Mouse (Mus musculus): ENCODE data around the gene Aig1. TPM values are rescaled to one million over a fixed set of nuclear protein-coding genes. Genes with fewer than 3 reads are reported as not detected.
A peak's percentile ranks its signal among the peaks of the same experiment; 100 is the strongest.

Aig1 gene
- total RNA-seq, 2 experiments from 2014 or later, result 55.5 to 60.1 TPM

- intact Hi-C loops (cut with DNase I), result no loop called here
- no peak for DNase-seq
Observed at GRCm38 (mm10) chr10:13789604-13790003, 79.2 kb downstream of the Aig1 start.

GRCm38 (mm10) chr10:13788057-13788456 lies 80.7 kb downstream of the Aig1 start:
- DNase-seq, result no peak
- intact Hi-C loops (cut with DNase I), result no loop called here

- no peak for DNase-seq
- intact Hi-C loops (cut with DNase I), result no loop called here
Observed at GRCm38 (mm10) chr10:13782774-13783173, 86.0 kb downstream of the Aig1 start.

- DNase-seq, result no peak
- intact Hi-C loops (cut with DNase I), result no loop called here
Observed at GRCm38 (mm10) chr10:13782235-13782757, 86.5 kb downstream of the Aig1 start.

- intact Hi-C loops (cut with DNase I), result no loop called here
- no peak for DNase-seq
Observed at GRCm38 (mm10) chr10:13776014-13776413, 92.8 kb downstream of the Aig1 start.

GRCm38 (mm10) chr10:13775411-13775810 lies 93.4 kb downstream of the Aig1 start:
- no peak for DNase-seq
- intact Hi-C loops (cut with DNase I), result no loop called here

- no peak for DNase-seq
- intact Hi-C loops (cut with DNase I), result no loop called here
Observed at GRCm38 (mm10) chr10:13774910-13775309, 93.9 kb downstream of the Aig1 start.

- intact Hi-C loops (cut with DNase I), result no loop called here
- no peak for DNase-seq
Observed at GRCm38 (mm10) chr10:13770720-13771119, 98.1 kb downstream of the Aig1 start.

- peak in 1 of 2 experiments; percentile 22 for DNase-seq
- intact Hi-C loops (cut with DNase I), result no loop called here
Observed at GRCm38 (mm10) chr10:13769789-13770188, 99.0 kb downstream of the Aig1 start.

- intact Hi-C loops (cut with DNase I), result no loop called here
- DNase-seq, result no peak
Observed at GRCm38 (mm10) chr10:13768866-13769265, 99.9 kb downstream of the Aig1 start.

- intact Hi-C loops (cut with DNase I), result no loop called here
- DNase-seq, result no peak
Observed at GRCm38 (mm10) chr10:13767076-13767475, 101.7 kb downstream of the Aig1 start.

GRCm38 (mm10) chr10:13763151-13763550 lies 105.6 kb downstream of the Aig1 start:
- intact Hi-C loops (cut with DNase I), result loop anchor here (5.0 kb wide), 1 partner anchor 46 kb away; no protein-coding TSS in a partner anchor
- no peak for DNase-seq

GRCm38 (mm10) chr10:13754712-13755111 lies 114.1 kb downstream of the Aig1 start:
- intact Hi-C loops (cut with DNase I), result no loop called here
- no peak for DNase-seq

GRCm38 (mm10) chr10:13753777-13754176 lies 115.0 kb downstream of the Aig1 start:
- no peak for DNase-seq
- intact Hi-C loops (cut with DNase I), result no loop called here

- intact Hi-C loops (cut with DNase I), result no loop called here
- DNase-seq, result peak; percentile 22 to 37
Observed at GRCm38 (mm10) chr10:13739494-13740140, 129.2 kb downstream of the Aig1 start.

- DNase-seq, result no peak
- intact Hi-C loops (cut with DNase I), result no loop called here
Observed at GRCm38 (mm10) chr10:13730039-13730748, 138.6 kb downstream of the Aig1 start.

GRCm38 (mm10) chr10:13727676-13728075 lies 141.1 kb downstream of the Aig1 start:
- intact Hi-C loops (cut with DNase I), result no loop called here
- DNase-seq, result no peak

GRCm38 (mm10) chr10:13726206-13726605 lies 142.6 kb downstream of the Aig1 start:
- no peak for DNase-seq
- intact Hi-C loops (cut with DNase I), result no loop called here

- no peak for DNase-seq
- intact Hi-C loops (cut with DNase I), result no loop called here
Observed at GRCm38 (mm10) chr10:13725276-13725675, 143.5 kb downstream of the Aig1 start.

- intact Hi-C loops (cut with DNase I), result loop anchor here (5.0 kb wide), 1 partner anchor 46 kb away; no protein-coding TSS in a partner anchor
- peak; percentile 13 to 38 for DNase-seq
Observed at GRCm38 (mm10) chr10:13716132-13716531, 152.6 kb downstream of the Aig1 start.

- intact Hi-C loops (cut with DNase I), result loop anchor here (5.0 kb wide), 1 partner anchor 47 kb away; no protein-coding TSS in a partner anchor
- DNase-seq, result no peak
Observed at GRCm38 (mm10) chr10:13715584-13715983, 153.2 kb downstream of the Aig1 start.

GRCm38 (mm10) chr10:13714920-13715293 lies 153.9 kb downstream of the Aig1 start:
- intact Hi-C loops (cut with DNase I), result loop anchor here (5.0 kb wide), 1 partner anchor 47 kb away; no protein-coding TSS in a partner anchor
- no peak for DNase-seq
